Mouse (Mus musculus) liver, embryonic 13.5 days (tissue): ENCODE measurements around the gene Dock3. TPM values are rescaled to one million over a fixed set of nuclear protein-coding genes. Genes with fewer than 3 reads are reported as not detected.

Source experiments
- ATAC-seq: fragments of 200-750 bp; cut with Nextera tagmentation; 2 replicates; pipeline ENCODE4 v1.8.0; 2017; ENCODE audit warnings: low read depth, mild to moderate bottlenecking, moderate number of reproducible peaks, moderate library complexity
- DNase-seq: peaks from one replicate; pipeline ENCODE4 v3.0.0; 2022
- H3K27ac ChIP-seq: fragments of 300-500 bp; sonication (generic); 2 replicates; pipeline ENCODE4 v1.5.1; 2015; ENCODE audit warnings: moderate library complexity, mild to moderate bottlenecking, inconsistent platforms
- H3K27me3 ChIP-seq: fragments of 300-500 bp; sonication (generic); 2 replicates; pipeline ENCODE4 v1.6.1; 2015; ENCODE audit warnings: mild to moderate bottlenecking, inconsistent platforms
- H3K36me3 ChIP-seq: fragments of 300-500 bp; sonication (generic); 2 replicates; pipeline ENCODE4 v1.6.1; 2015; ENCODE audit warnings: mild to moderate bottlenecking, inconsistent platforms
- H3K4me1 ChIP-seq: fragments of 300-500 bp; sonication (generic); replicated peaks from 2 replicates; pipeline ENCODE4 v1.6.1; 2015; ENCODE audit warnings: inconsistent platforms
- H3K4me2 ChIP-seq: fragments of 300-500 bp; sonication (generic); 2 replicates; pipeline ENCODE4 v1.6.1; 2015; ENCODE audit warnings: inconsistent platforms, mild to moderate bottlenecking, moderate library complexity
- H3K4me3 ChIP-seq: fragments of 300-500 bp; sonication (generic); replicated peaks from 2 replicates; pipeline ENCODE4 v1.5.1; 2015; ENCODE audit warnings: mild to moderate bottlenecking, inconsistent platforms
- H3K9ac ChIP-seq: fragments of 300-500 bp; sonication (generic); 2 replicates; pipeline ENCODE4 v1.6.1; 2015; ENCODE audit warnings: mild to moderate bottlenecking, inconsistent platforms
- H3K9me3 ChIP-seq: fragments of 300-500 bp; sonication (generic); replicated peaks from 2 replicates; pipeline ENCODE4 v1.6.1; 2016; ENCODE audit warnings: inconsistent platforms
- WGBS: fragments of 180-500 bp; shearing (Covaris S2); methylation state at CpG from one replicate; pipeline ENCODE4 v1.1.7; 2015; ENCODE audit not compliant: insufficient replicate concordance; 5-methylcytosine and 5-hydroxymethylcytosine counted together
- microRNA-seq: library from miRNA; unstranded; fragments of <30 nt; microRNA quantifications from one replicate; pipeline ENCODE4, GENCODE M21; 2016
- polyA plus RNA-seq: library from polyadenylated mRNA; unstranded; fragments of >200 nt; fragmentation: Nextera tagmentation; extraction: Ambion mirVana; gene quantifications from 2 replicates; pipeline ENCODE4 v1.2.1, GENCODE M21; 2015

Dock3 gene
- polyA plus RNA-seq, 1 experiment from 2014 or later, result 0.09 TPM

GRCm38 (mm10) chr9:106858036-106858435 lies 373.7 kb downstream of the Dock3 start:
- no peaks in the 10 kb centered on the region for H3K27me3 ChIP-seq
- no peak overlapping the region for H3K9ac ChIP-seq
- H3K36me3 ChIP-seq, result peaks cover 86% of the 10 kb centered on the region
- H3K27ac ChIP-seq, result no peak overlapping the region
- no peaks in the 10 kb centered on the region for H3K9me3 ChIP-seq
- WGBS, result 50% methylated on average over 11 of the region's 11 CpGs
- no peak overlapping the region for H3K4me2 ChIP-seq
- H3K4me1 ChIP-seq, result no peaks in the 10 kb centered on the region
- no peak overlapping the region for H3K4me3 ChIP-seq
- DNase-seq (no peak), ATAC-seq (no peak)

GRCm38 (mm10) chr9:106856664-106857063 lies 375.0 kb downstream of the Dock3 start:
- Histone ChIP-seq H3K4me3 (no peak overlapping the region), H3K36me3 (peaks cover 87% of the 10 kb centered on the region), H3K4me1 (no peaks in the 10 kb centered on the region), H3K27me3 (no peaks in the 10 kb centered on the region), H3K4me2 (no peak overlapping the region), H3K9ac (no peak overlapping the region), H3K9me3 (no peaks in the 10 kb centered on the region), H3K27ac (no peak overlapping the region)
- WGBS, result 73% methylated on average over 3 of the region's 3 CpGs
- DNase-seq, result no peak
- no peak for ATAC-seq

Small RNAs within 50 kb of the gene (microRNA-seq; reads per million reads assigned to microRNA genes)
- not detected for gene Gm22238

Other genes with a start within 250 kb of the Dock3 start
- 9.1 and 10.2 TPM in 2 replicates for gene Mapkapk3, start 58.0 kb upstream of the Dock3 start, polyA plus RNA-seq
- 10.7 and 12.2 TPM in 2 replicates for gene Cish, start 64.1 kb upstream of the Dock3 start, polyA plus RNA-seq
- gene Hemk1, start 106.4 kb upstream of the Dock3 start, polyA plus RNA-seq, result 3.6 and 3.8 TPM in 2 replicates
- 0.03 and 0.09 TPM in 2 replicates for gene 6430571L13Rik, start 108.7 kb upstream of the Dock3 start, polyA plus RNA-seq
- gene Cacna2d2, start 167.7 kb upstream of the Dock3 start, polyA plus RNA-seq, result 0.05 TPM in 1 of 2 replicates, not detected in the other